ENCODE assay signal across 12 mouse cellular contexts in genomic region chr19:18890216-18890615, GRCm38 (mm10).
A peak's percentile ranks its signal among the peaks of the same experiment; 100 is the strongest.
DNase-seq lines count a peak whose midpoint lies in the region; ATAC-seq lines count a peak whose summit lies in the region.
"Had no signal": no experiment of that assay in that cellular context is flagged by ENCODE, and none has a peak within 500 bp of the region (broad histone marks: within the 10 kb centered on the region; RNA-seq: fewer than 3 reads in every experiment).

No protein-coding gene starts in this region.

- WGBS in hindbrain, embryonic 13.5 days, result 77% methylated on average over 4 of the region's 4 CpGs
- WGBS in hindbrain, embryonic 10.5 days, result 89% methylated on average over 4 of the region's 4 CpGs
- 74% methylated on average over 4 of the region's 4 CpGs for WGBS in hindbrain, embryonic 14.5 days
- 68% methylated on average over 4 of the region's 4 CpGs for WGBS in midbrain, embryonic 16.5 days
- WGBS in limb, embryonic 10.5 days, result 82% methylated on average over 4 of the region's 4 CpGs

- H3K9me3 ChIP-seq in hindbrain, embryonic 13.5 days, result no peaks in the 10 kb centered on the region
- H3K9me3 ChIP-seq in hindbrain, embryonic 10.5 days, result no peaks in the 10 kb centered on the region
- no peaks in the 10 kb centered on the region for H3K9me3 ChIP-seq in hindbrain, embryonic 14.5 days (ENCODE audit: control insufficient read depth, low read length)
- no peaks in the 10 kb centered on the region for H3K9me3 ChIP-seq in midbrain, embryonic 16.5 days (replicated peaks; ENCODE audit: control insufficient read depth, low read length, poor library complexity, severe bottlenecking)
- no peaks in the 10 kb centered on the region for H3K9me3 ChIP-seq in limb, embryonic 10.5 days (replicated peaks)
- H3K9me3 ChIP-seq: embryonic facial prominence, embryonic 10.5 days had no signal

- peak; percentile 57; the same call in 1 of the 2 replicates for ATAC-seq in hindbrain, embryonic 13.5 days (ENCODE audit: low FRiP score)
- no peak for ATAC-seq in hindbrain, embryonic 14.5 days (ENCODE audit: low FRiP score)
- ATAC-seq in midbrain, embryonic 16.5 days, result peak; percentile 63

- no peaks in the 10 kb centered on the region for H3K27me3 ChIP-seq in hindbrain, embryonic 13.5 days
- no peaks in the 10 kb centered on the region for H3K27me3 ChIP-seq in hindbrain, embryonic 10.5 days (ENCODE audit: insufficient read depth, poor library complexity, severe bottlenecking)
- no peaks in the 10 kb centered on the region for H3K27me3 ChIP-seq in hindbrain, embryonic 14.5 days (ENCODE audit: control insufficient read depth, insufficient read depth, low read length)
- no peaks in the 10 kb centered on the region for H3K27me3 ChIP-seq in midbrain, embryonic 16.5 days (ENCODE audit: control insufficient read depth, insufficient read depth, low read depth, low read length)
- peaks cover 7% of the 10 kb centered on the region; the same call in 1 of the 2 replicates for H3K27me3 ChIP-seq in limb, embryonic 10.5 days (ENCODE audit: low read depth, poor library complexity, severe bottlenecking)

- H3K36me3 ChIP-seq in hindbrain, embryonic 13.5 days, result no peaks in the 10 kb centered on the region
- H3K36me3 ChIP-seq in hindbrain, embryonic 10.5 days, result no peaks in the 10 kb centered on the region
- no peaks in the 10 kb centered on the region for H3K36me3 ChIP-seq in hindbrain, embryonic 14.5 days (replicated peaks; ENCODE audit: control insufficient read depth, insufficient read depth)
- H3K36me3 ChIP-seq in midbrain, embryonic 16.5 days (ENCODE audit: control insufficient read depth, insufficient read depth, low read length), result no peaks in the 10 kb centered on the region
- no peaks in the 10 kb centered on the region for H3K36me3 ChIP-seq in limb, embryonic 10.5 days
- H3K36me3 ChIP-seq: embryonic facial prominence, embryonic 10.5 days had no signal

- no peak overlapping the region for H3K9ac ChIP-seq in hindbrain, embryonic 13.5 days
- no peak overlapping the region for H3K9ac ChIP-seq in hindbrain, embryonic 14.5 days
- no peak overlapping the region for H3K9ac ChIP-seq in midbrain, embryonic 16.5 days (ENCODE audit: low read depth, low read length)
- H3K9ac ChIP-seq: liver, embryonic 14.5 days had no signal

- peak overlapping the region; percentile 73 for H3K27ac ChIP-seq in hindbrain, embryonic 13.5 days
- H3K27ac ChIP-seq in hindbrain, embryonic 10.5 days, result no peak overlapping the region
- H3K27ac ChIP-seq in hindbrain, embryonic 14.5 days, result peak overlapping the region; percentile 70
- peak overlapping the region; percentile 57; the same call in 1 of the 2 replicates for H3K27ac ChIP-seq in midbrain, embryonic 16.5 days (ENCODE audit: low read length)
- no peak overlapping the region for H3K27ac ChIP-seq in limb, embryonic 10.5 days
- H3K27ac ChIP-seq: embryonic facial prominence, embryonic 10.5 days; liver, embryonic 14.5 days had no signal

- H3K4me1 ChIP-seq in hindbrain, embryonic 13.5 days (replicated peaks), result peaks cover 19% of the 10 kb centered on the region
- H3K4me1 ChIP-seq in hindbrain, embryonic 10.5 days (replicated peaks), result peaks cover 22% of the 10 kb centered on the region
- peaks cover 11% of the 10 kb centered on the region; the same call in 1 of the 2 replicates for H3K4me1 ChIP-seq in hindbrain, embryonic 14.5 days (replicated peaks; ENCODE audit: control insufficient read depth, insufficient read depth, low read length)
- H3K4me1 ChIP-seq in midbrain, embryonic 16.5 days (ENCODE audit: control insufficient read depth, insufficient read depth, low read length), result peaks cover 16% of the 10 kb centered on the region
- peaks cover 23% of the 10 kb centered on the region for H3K4me1 ChIP-seq in limb, embryonic 10.5 days

- no peak overlapping the region for H3K4me3 ChIP-seq in hindbrain, embryonic 13.5 days
- H3K4me3 ChIP-seq in hindbrain, embryonic 10.5 days, result no peak overlapping the region
- H3K4me3 ChIP-seq in hindbrain, embryonic 14.5 days (replicated peaks; ENCODE audit: low read length), result no peak overlapping the region
- H3K4me3 ChIP-seq in midbrain, embryonic 16.5 days (ENCODE audit: low read depth, low read length), result no peak overlapping the region
- H3K4me3 ChIP-seq in limb, embryonic 10.5 days, result no peak overlapping the region
- H3K4me3 ChIP-seq: embryonic facial prominence, embryonic 10.5 days had no signal

- DNase-seq in hindbrain, embryonic 10.5 days (ENCODE audit: low spot score), result no peak
- DNase-seq in NIH3T3 (ENCODE audit: low read depth), result peak; percentile 93
- DNase-seq in hindbrain, embryonic 14.5 days (ENCODE audit: low spot score), result no peak
- DNase-seq in limb, embryonic 10.5 days (ENCODE audit: low spot score), result no peak
- no peak for DNase-seq in cerebellum, adult 8-10 months
- DNase-seq in thymus, postnatal 14 days, result no peak
- DNase-seq: cerebellum, adult 11 months; heart, postnatal 36 days had no signal

- no peak overlapping the region for H3K4me2 ChIP-seq in hindbrain, embryonic 13.5 days
- H3K4me2 ChIP-seq in hindbrain, embryonic 14.5 days (replicated peaks), result no peak overlapping the region
- no peak overlapping the region for H3K4me2 ChIP-seq in midbrain, embryonic 16.5 days (ENCODE audit: low read length)

Comparison
In these comparisons a context has a peak if more than half of its experiments do, and no peak if none do; other contexts are left out.
1. H3K27ac ChIP-seq: peak in hindbrain, embryonic 13.5 days (single experiment), hindbrain, embryonic 14.5 days (single experiment) and midbrain, embryonic 16.5 days (single experiment); none in hindbrain, embryonic 10.5 days (single experiment) and limb, embryonic 10.5 days (single experiment).